Mouse (Mus musculus) cortical plate, adult 2 months (tissue): ENCODE measurements around the gene Dnaic1.

Experiments
- CTCF ChIP-seq: fragments of 200-500 bp; IDR thresholded peaks from 2 replicates; pipeline ENCODE4 v1.5.1; 2011; ENCODE audit warnings: mild to moderate bottlenecking, control low read depth, low read length; ENCODE audit not compliant: insufficient read depth; ENCODE audit errors: extremely low read depth
- POLR2A ChIP-seq: fragments of 200-500 bp; IDR thresholded peaks from 2 replicates; pipeline ENCODE4 v1.6.1; 2011; ENCODE audit warnings: mild to moderate bottlenecking, low read length, control low read depth; ENCODE audit not compliant: insufficient read depth; ENCODE audit errors: extremely low read depth

DNA sequence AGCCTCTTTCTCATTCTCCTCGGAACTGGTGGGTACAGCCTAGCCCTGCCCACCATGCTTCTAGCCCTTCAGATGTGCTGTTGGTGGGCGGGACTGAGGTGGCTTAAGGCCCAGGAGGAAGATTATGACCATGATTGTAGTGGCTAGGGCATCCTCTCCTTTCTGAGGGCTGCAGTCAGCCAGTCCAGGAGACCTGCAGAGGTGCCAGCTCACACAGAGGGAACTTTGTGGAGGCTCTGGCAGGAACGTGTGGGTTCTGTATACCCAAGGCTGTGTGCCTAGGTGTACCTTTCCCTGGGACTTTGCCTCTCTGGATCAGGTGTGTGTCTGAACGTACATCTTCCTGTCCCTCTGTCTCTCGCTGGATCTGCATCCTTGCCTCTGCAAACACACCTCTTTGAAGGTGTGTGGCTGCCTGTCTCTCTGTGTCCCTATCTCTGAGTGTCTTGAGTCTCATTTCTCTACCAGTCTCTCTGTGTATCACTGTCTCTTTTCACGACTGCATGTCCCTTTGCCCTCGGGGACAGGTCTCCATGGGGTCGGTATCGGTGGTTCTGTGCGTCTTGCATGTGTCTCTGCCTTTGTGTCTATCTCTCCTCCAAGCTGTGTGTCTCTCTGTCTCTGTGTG lies 69.8 kb downstream of the Dnaic1 start:
- no peak for TF ChIP-seq POLR2A
- no peak for TF ChIP-seq CTCF
